Mouse (Mus musculus): ENCODE measurements around the gene Notch2. TPM values are rescaled to one million over a fixed set of nuclear protein-coding genes. Genes with fewer than 3 reads are reported as not detected.

Gene Notch2
- polyA plus RNA-seq, 1 experiment from 2014 or later = 33.8 TPM

GRCm38 (mm10) chr3:98059076-98059475 is 45.7 kb downstream of the Notch2 start:
- H3K4me3 ChIP-seq (replicated peaks) = no peak overlapping the region
- H3K4me1 ChIP-seq = peaks cover 78% of the 10 kb centered on the region
- H3K9me3 ChIP-seq (replicated peaks) = no peaks in the 10 kb centered on the region
- peaks cover 5% of the 10 kb centered on the region; the same call in 1 of the 2 replicates for H3K36me3 ChIP-seq
- ATAC-seq (replicated peaks; ENCODE audit: low FRiP score) = no peak
- H3K27ac ChIP-seq = no peak overlapping the region
- H3K9ac ChIP-seq = no peak overlapping the region
- H3K4me2 ChIP-seq = no peak overlapping the region
- WGBS = 78% methylated on average over 4 of the region's 4 CpGs
- H3K27me3 ChIP-seq = no peaks in the 10 kb centered on the region

GRCm38 (mm10) chr3:98060981-98061660 is 47.8 kb downstream of the Notch2 start:
- Histone ChIP-seq H3K27ac (peak overlapping the region; percentile 96), H3K9ac (no peak overlapping the region), H3K4me2 (peak overlapping the region; percentile 4; the same call in 1 of the 2 replicates), H3K36me3 (peaks cover 1% of the 10 kb centered on the region; the same call in 1 of the 2 replicates), H3K27me3 (no peaks in the 10 kb centered on the region), H3K4me1 (peaks cover 75% of the 10 kb centered on the region), H3K4me3 (replicated peaks) (no peak overlapping the region), H3K9me3 (replicated peaks) (no peaks in the 10 kb centered on the region)
- 12% methylated on average over 7 of the region's 7 CpGs for WGBS
- peak; percentile 74 for ATAC-seq (replicated peaks; ENCODE audit: low FRiP score)

DNA sequence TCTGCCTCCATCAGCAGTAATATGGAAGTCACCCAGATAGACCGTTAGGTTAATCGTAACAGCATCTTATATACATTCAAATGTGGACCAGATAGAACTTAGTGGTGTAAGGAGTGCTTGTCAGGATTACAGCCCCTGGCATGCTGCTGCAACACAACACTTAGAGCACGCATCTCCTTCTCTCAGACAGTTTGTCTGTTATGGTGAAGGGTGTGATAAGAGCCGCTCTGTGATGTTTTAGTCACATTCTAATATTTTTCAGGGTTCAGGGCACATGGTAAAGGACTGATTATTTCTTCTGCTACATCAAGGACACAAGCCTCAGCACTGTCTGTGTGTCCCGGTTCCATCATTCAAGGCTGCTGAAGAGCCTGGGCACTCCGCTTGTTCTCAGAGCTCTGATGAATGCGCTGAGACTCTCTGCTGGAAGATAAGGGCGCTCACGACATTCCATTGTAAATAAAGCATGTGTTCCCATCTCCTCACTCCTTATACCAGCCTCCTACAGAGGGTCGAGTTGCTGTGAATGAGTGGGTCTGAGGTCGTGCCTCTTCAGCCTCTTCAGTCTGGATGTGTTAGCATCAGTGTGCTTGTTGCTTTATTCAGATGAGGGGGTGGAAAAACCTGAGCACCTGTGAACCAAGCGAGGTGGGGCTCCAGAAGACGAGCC is 48.5 kb downstream of the Notch2 start:
- H3K27ac ChIP-seq = peak overlapping the region; percentile 96
- no peak overlapping the region for H3K9ac ChIP-seq
- 37% methylated on average over 13 of the region's 13 CpGs for WGBS
- ATAC-seq (replicated peaks; ENCODE audit: low FRiP score) = peak; percentile 13; the same call in 1 of the 2 replicates
- no peak overlapping the region for H3K4me3 ChIP-seq (replicated peaks)
- peaks cover 73% of the 10 kb centered on the region for H3K4me1 ChIP-seq
- peak overlapping the region; percentile 4; the same call in 1 of the 2 replicates for H3K4me2 ChIP-seq
- no peaks in the 10 kb centered on the region for H3K27me3 ChIP-seq
- no peaks in the 10 kb centered on the region for H3K9me3 ChIP-seq (replicated peaks)
- H3K36me3 ChIP-seq = 0 out of 2 replicates have a peak, but pooled peaks cover 6% of the 10 kb centered on the region

- 0 out of 2 replicates have a peak, but pooled peaks cover 6% of the 10 kb centered on the region for H3K36me3 ChIP-seq
- H3K4me1 ChIP-seq = peaks cover 67% of the 10 kb centered on the region
- no peak overlapping the region for H3K4me3 ChIP-seq (replicated peaks)
- H3K4me2 ChIP-seq = peak overlapping the region; percentile 25
- no peaks in the 10 kb centered on the region for H3K9me3 ChIP-seq (replicated peaks)
- ATAC-seq (replicated peaks; ENCODE audit: low FRiP score) = peak; percentile 7; the same call in 1 of the 2 replicates
- 28% methylated on average over 1 of the region's 1 CpGs for WGBS
- H3K27ac ChIP-seq = peak overlapping the region; percentile 96
- no peaks in the 10 kb centered on the region for H3K27me3 ChIP-seq
- peak overlapping the region; percentile 10; the same call in 1 of the 2 replicates for H3K9ac ChIP-seq
Observed at GRCm38 (mm10) chr3:98062591-98063185, 49.4 kb downstream of the Notch2 start.

DNA sequence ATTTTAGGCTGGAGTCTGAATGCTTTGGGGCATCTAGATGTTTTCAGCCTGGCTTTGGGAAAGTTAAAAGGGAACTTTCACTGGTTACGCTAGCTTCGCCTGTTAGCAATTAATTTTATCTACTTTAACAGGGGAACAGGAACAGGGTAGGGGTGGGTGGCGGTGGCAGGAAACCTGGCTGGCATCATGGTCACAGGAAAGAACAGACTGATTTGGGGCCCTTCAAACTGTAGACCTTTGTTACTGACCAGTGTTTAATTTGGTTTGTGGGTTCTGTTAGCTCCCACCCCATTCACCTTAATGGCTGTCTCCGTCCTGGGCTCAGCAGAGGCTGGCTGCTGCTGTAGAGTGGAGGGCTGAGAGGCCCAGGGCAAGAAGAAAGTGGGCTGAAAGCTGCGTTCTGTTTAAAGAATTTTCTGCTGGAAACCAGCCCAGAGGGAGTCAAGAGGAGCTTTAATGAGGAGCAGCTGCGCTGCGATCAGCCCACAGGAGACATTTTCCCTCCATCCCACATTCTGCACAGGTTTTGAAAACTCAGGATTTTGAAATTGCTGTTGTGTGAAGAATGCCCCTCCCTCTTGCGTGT is 50.0 kb downstream of the Notch2 start:
- Histone ChIP-seq H3K4me2 (peak overlapping the region; percentile 25), H3K4me1 (peaks cover 71% of the 10 kb centered on the region), H3K36me3 (0 out of 2 replicates have a peak, but pooled peaks cover 6% of the 10 kb centered on the region), H3K9ac (no peak overlapping the region; the same call in 1 of the 2 replicates), H3K27ac (peak overlapping the region; percentile 96), H3K9me3 (replicated peaks) (no peaks in the 10 kb centered on the region), H3K4me3 (replicated peaks) (no peak overlapping the region), H3K27me3 (no peaks in the 10 kb centered on the region)
- whole genome bisulfite sequencing = 17% methylated on average over 8 of the region's 8 CpGs
- ATAC-seq (replicated peaks; ENCODE audit: low FRiP score) = peak; percentile 47

DNA sequence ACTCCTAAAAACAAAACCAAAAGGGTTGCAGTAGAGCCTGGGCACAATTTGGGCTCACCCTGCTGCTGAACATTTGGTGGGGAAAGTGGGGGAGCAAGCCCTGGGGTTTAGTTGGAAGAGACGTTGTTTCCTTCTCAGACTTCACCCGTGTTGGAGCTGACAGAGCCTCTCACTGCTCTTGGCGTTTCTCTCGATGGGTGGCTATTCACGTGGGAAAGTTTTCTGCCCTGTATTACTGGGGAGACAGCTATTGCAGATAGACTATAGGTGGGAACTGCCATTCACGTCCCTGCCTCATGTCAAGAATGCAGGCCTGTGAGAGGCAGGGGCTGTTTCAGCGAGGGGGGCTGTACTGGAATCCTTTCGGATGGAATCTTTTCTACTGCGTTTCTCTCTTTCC is 50.5 kb downstream of the Notch2 start:
- 35% methylated on average over 9 of the region's 9 CpGs for WGBS
- Histone ChIP-seq H3K9me3 (replicated peaks) (no peaks in the 10 kb centered on the region), H3K27ac (peak overlapping the region; percentile 96), H3K4me2 (peak overlapping the region; percentile 25; the same call in 1 of the 2 replicates), H3K4me1 (peaks cover 71% of the 10 kb centered on the region), H3K9ac (no peak overlapping the region), H3K27me3 (no peaks in the 10 kb centered on the region), H3K36me3 (0 out of 2 replicates have a peak, but pooled peaks cover 6% of the 10 kb centered on the region), H3K4me3 (replicated peaks) (no peak overlapping the region)
- no peak for ATAC-seq (replicated peaks; ENCODE audit: low FRiP score)

- Histone ChIP-seq H3K9ac (no peak overlapping the region), H3K4me2 (no peak overlapping the region), H3K36me3 (peaks cover 6% of the 10 kb centered on the region; the same call in 1 of the 2 replicates), H3K4me1 (peaks cover 69% of the 10 kb centered on the region), H3K4me3 (replicated peaks) (no peak overlapping the region), H3K9me3 (replicated peaks) (no peaks in the 10 kb centered on the region), H3K27ac (peak overlapping the region; percentile 30; the same call in 1 of the 2 replicates), H3K27me3 (no peaks in the 10 kb centered on the region)
- 88% methylated on average over 8 of the region's 8 CpGs for WGBS
- no peak for ATAC-seq (replicated peaks; ENCODE audit: low FRiP score)
Observed at GRCm38 (mm10) chr3:98065004-98065403, 51.7 kb downstream of the Notch2 start.

DNA sequence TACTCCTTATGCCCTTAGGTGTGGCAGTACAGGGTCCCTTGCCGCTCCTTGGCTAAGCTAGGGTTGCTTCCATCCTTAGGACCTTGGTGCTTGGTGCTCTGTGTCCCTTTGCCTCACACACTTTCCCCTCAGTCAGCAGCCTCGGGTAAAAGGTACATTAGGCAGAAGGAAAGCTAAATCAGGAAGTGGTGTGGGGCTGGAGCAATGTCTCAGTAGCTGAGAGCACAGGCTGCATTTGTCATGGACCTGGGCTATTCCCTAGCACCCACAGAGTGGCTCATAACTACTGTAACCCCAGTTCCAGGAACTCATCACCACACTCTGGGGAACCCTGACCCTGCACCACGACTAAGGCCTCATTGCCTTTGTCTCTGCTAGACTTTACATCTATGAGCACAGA is 53.1 kb downstream of the Notch2 start:
- H3K36me3 ChIP-seq = peaks cover 14% of the 10 kb centered on the region
- no peak overlapping the region for H3K4me2 ChIP-seq
- H3K9ac ChIP-seq = no peak overlapping the region
- H3K27me3 ChIP-seq = no peaks in the 10 kb centered on the region
- no peak for ATAC-seq (replicated peaks; ENCODE audit: low FRiP score)
- H3K27ac ChIP-seq = peak overlapping the region; percentile 45; the same call in 1 of the 2 replicates
- H3K9me3 ChIP-seq (replicated peaks) = no peaks in the 10 kb centered on the region
- H3K4me1 ChIP-seq = peaks cover 60% of the 10 kb centered on the region
- H3K4me3 ChIP-seq (replicated peaks) = no peak overlapping the region
- WGBS = 75% methylated on average over 3 of the region's 3 CpGs

- Histone ChIP-seq H3K36me3 (peaks cover 24% of the 10 kb centered on the region), H3K4me1 (peaks cover 50% of the 10 kb centered on the region), H3K4me3 (replicated peaks) (no peak overlapping the region), H3K4me2 (no peak overlapping the region), H3K9me3 (replicated peaks) (no peaks in the 10 kb centered on the region), H3K27me3 (peaks cover 2% of the 10 kb centered on the region; the same call in 1 of the 2 replicates), H3K27ac (no peak overlapping the region), H3K9ac (no peak overlapping the region)
- WGBS = 67% methylated on average over 3 of the region's 3 CpGs
- no peak for ATAC-seq (replicated peaks; ENCODE audit: low FRiP score)
Observed at GRCm38 (mm10) chr3:98067413-98067812, 54.1 kb downstream of the Notch2 start.

DNA sequence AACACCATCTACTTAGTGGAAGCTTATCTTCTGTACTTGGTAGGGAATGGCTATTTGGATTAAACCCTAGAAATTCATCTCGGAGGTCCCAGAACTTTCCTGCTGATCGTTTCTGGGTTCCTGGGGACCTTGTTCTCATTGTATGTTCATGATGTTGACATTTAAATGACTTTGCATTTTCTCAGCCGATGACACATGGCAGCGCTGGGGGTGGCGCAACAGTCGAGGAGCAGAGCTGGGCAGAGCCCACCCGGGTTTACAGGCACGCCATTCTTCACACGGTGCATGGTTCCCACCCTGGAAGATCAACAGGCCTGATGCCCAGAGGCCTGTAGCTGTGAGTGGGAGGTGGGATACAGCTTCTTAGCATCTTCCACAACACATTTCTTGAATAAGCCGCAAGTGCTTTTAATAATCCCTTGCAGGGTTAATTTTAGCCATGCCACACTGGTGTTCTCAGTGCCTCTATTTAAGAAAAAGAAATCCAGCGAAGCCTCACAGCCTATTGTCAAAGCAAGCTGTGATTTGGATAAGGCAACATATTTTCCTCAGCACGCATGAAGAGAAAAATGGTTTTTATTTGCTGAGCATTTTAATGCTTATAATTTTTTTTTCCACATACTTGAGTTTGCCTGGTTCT is 54.6 kb downstream of the Notch2 start:
- no peaks in the 10 kb centered on the region for H3K9me3 ChIP-seq (replicated peaks)
- 84% methylated on average over 12 of the region's 12 CpGs for WGBS
- H3K36me3 ChIP-seq = peaks cover 30% of the 10 kb centered on the region
- H3K9ac ChIP-seq = no peak overlapping the region
- peaks cover 3% of the 10 kb centered on the region; the same call in 1 of the 2 replicates for H3K27me3 ChIP-seq
- H3K4me2 ChIP-seq = no peak overlapping the region
- no peak for ATAC-seq (replicated peaks; ENCODE audit: low FRiP score)
- H3K4me1 ChIP-seq = peaks cover 50% of the 10 kb centered on the region
- no peak overlapping the region for H3K4me3 ChIP-seq (replicated peaks)
- H3K27ac ChIP-seq = peak overlapping the region; percentile 30

- peaks cover 41% of the 10 kb centered on the region for H3K36me3 ChIP-seq
- no peak overlapping the region for H3K9ac ChIP-seq
- H3K9me3 ChIP-seq (replicated peaks) = no peaks in the 10 kb centered on the region
- H3K27me3 ChIP-seq = peaks cover 3% of the 10 kb centered on the region; the same call in 1 of the 2 replicates
- ATAC-seq (replicated peaks; ENCODE audit: low FRiP score) = no peak
- H3K27ac ChIP-seq = no peak overlapping the region
- peaks cover 45% of the 10 kb centered on the region for H3K4me1 ChIP-seq
- no peak overlapping the region for H3K4me2 ChIP-seq
- H3K4me3 ChIP-seq (replicated peaks) = no peak overlapping the region
- WGBS = 58% methylated on average over 7 of the region's 7 CpGs
Observed at GRCm38 (mm10) chr3:98069161-98069560, 55.8 kb downstream of the Notch2 start.

Measured in kidney, embryonic 15.5 days (tissue).